Mouse (Mus musculus): ENCODE results near the gene 1700029F12Rik. TPM values are rescaled to one million over a fixed set of nuclear protein-coding genes. Genes with fewer than 3 reads are reported as not detected.
"Not testable (repeated sequence)": the region's sequence is repeated elsewhere in the genome, so short reads cannot be mapped to it uniquely, and the experiment has no call there.

Gene 1700029F12Rik
- polyA plus RNA-seq (2016; fragmentation: Nextera tagmentation; extraction: Ambion mirVana): not detected in 2 replicates

DNA sequence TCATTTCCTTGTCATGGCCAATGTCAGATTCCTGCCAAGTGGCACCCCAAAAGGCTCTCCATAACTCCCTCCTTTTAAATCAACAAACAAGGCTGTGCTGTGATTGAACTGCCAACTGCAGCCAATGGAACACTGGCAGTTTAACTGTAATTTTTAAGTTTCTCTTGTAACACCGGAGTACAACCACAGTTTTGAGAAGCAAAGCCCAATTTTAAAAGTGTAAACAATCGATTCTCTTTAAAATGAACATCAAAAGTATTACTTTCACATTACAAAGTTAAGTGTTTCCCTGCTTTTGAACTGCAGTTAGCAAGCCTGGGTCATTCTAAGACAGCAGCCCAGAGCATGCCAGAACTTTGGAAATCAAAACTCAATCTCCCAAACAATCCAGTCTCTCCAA is at the start of gene 1700029F12Rik:
Gene 1700029F12Rik, minus strand, starts transcription at position 101 of the 400 bp plus-strand sequence.
- WGBS: 84% methylated on average over 2 of the region's 2 CpGs
- H3K27ac ChIP-seq: no peak within 1 kb of the TSS
- H3K9me3 ChIP-seq: no peaks in the 10 kb centered on the region
- no peaks in the 10 kb centered on the region for H3K4me1 ChIP-seq (replicated peaks)
- H3K36me3 ChIP-seq: no peaks in the 10 kb centered on the region
- H3K27me3 ChIP-seq (ENCODE audit: insufficient read depth, poor library complexity, severe bottlenecking): no peaks in the 10 kb centered on the region
- H3K4me3 ChIP-seq: no peak within 1 kb of the TSS
- DNase-seq (ENCODE audit: low spot score): no peak

DNA sequence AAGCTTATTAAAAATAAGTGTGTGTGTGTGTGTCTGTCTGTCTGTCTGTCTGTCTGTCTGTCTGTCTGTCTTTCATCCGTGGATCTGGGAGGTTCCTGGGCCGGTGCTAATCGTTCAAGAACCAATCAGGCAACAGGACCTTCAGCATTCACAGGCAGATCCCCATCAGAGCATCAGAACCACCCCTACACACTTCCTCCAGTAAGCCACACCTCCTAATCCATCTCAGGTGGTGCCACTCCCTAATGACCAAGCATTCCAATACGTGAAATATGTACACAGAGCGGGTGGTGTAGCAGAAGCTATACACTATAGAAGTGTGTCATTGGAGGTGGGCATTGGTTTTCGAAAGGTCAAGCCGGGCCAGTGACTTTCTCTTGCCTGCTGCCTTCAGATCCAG is 48.3 kb upstream of the 1700029F12Rik start:
- WGBS: 95% methylated on average over 7 of the region's 7 CpGs
- peaks cover 6% of the 10 kb centered on the region for H3K4me1 ChIP-seq (replicated peaks)
- H3K9me3 ChIP-seq: no peaks in the 10 kb centered on the region
- no peak for DNase-seq (ENCODE audit: low spot score)
- H3K27ac ChIP-seq: no peak overlapping the region
- H3K36me3 ChIP-seq: no peaks in the 10 kb centered on the region
- no peaks in the 10 kb centered on the region for H3K27me3 ChIP-seq (ENCODE audit: insufficient read depth, poor library complexity, severe bottlenecking)
- H3K4me3 ChIP-seq: no peak overlapping the region

DNA sequence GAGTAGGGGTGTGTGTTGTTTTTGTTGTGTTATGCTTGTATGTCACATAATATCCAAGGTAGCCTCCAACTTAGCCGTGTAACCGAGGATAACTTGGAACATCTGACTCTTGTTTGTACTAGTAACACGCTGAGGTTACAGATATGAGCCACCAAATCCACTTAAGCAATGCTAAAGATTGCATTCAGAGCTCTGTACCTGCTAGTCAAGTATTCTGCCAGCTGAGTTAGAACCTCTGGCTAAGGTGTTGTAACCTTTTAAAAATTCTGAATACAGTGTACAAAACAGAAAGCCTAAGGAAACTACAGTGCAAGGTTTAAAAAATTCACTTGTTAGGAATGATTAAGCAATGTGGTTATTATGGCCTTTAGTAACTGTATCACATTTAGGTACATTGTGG is 46.5 kb upstream of the 1700029F12Rik start:
- no peak for DNase-seq (ENCODE audit: low spot score)
- 93% methylated on average over 3 of the region's 3 CpGs for WGBS
- H3K36me3 ChIP-seq: no peaks in the 10 kb centered on the region
- H3K9me3 ChIP-seq: no peaks in the 10 kb centered on the region
- peaks cover 6% of the 10 kb centered on the region for H3K4me1 ChIP-seq (replicated peaks)
- no peak overlapping the region for H3K4me3 ChIP-seq
- H3K27ac ChIP-seq: no peak overlapping the region
- H3K27me3 ChIP-seq (ENCODE audit: insufficient read depth, poor library complexity, severe bottlenecking): no peaks in the 10 kb centered on the region

DNA sequence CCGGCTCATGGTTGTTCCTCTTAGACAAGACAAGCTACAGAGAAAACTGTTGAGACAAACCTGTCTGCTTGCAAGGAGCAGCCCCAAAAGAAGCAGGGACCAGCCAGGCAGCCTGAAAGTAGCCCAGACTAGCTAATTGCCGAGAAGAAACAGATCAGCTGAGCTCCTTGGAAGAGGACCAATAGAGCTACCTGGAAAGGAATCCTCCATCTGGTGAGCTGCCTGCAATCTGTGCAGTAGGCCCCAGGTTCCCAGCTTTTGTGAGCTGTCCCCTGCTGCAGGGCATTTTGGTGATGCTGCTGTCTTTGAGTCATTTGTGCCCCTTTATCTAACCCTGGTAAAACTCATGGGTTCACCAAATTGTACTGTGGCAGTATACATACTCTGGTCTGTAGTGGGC is 46.0 kb upstream of the 1700029F12Rik start:
- Histone ChIP-seq H3K27me3 (ENCODE audit: insufficient read depth, poor library complexity, severe bottlenecking) (no peaks in the 10 kb centered on the region), H3K9me3 (no peaks in the 10 kb centered on the region), H3K4me1 (replicated peaks) (peaks cover 6% of the 10 kb centered on the region), H3K4me3 (no peak overlapping the region), H3K27ac (no peak overlapping the region), H3K36me3 (no peaks in the 10 kb centered on the region)
- DNase-seq (ENCODE audit: low spot score): no peak
- WGBS: 88% methylated on average over 2 of the region's 2 CpGs

DNA sequence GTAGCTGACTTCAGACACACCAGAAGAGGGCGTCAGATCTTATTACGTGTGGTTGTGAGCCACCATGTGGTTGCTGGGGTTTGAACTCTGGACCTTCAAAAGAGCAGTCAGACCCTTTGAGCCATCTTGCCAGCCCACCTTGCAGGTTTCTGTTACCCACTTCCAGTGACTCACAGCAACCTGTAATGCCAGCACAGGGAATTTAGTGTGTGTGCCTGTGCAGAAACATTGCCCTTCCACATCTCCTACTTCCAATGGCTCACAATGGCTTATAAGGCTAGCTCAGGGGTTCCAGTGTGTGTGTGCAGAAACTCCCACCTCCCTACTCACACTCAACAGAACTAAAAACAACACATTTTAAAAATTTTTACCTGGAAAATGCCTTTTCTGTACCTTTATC is 43.4 kb upstream of the 1700029F12Rik start:
- Histone ChIP-seq H3K9me3 (no peaks in the 10 kb centered on the region), H3K36me3 (no peaks in the 10 kb centered on the region), H3K4me1 (replicated peaks) (0 out of 2 replicates have a peak, but pooled peaks cover 4% of the 10 kb centered on the region), H3K27me3 (ENCODE audit: insufficient read depth, poor library complexity, severe bottlenecking) (no peaks in the 10 kb centered on the region), H3K27ac (no peak overlapping the region), H3K4me3 (no peak overlapping the region)
- no peak for DNase-seq (ENCODE audit: low spot score)
- 96% methylated on average over 2 of the region's 2 CpGs for WGBS

DNA sequence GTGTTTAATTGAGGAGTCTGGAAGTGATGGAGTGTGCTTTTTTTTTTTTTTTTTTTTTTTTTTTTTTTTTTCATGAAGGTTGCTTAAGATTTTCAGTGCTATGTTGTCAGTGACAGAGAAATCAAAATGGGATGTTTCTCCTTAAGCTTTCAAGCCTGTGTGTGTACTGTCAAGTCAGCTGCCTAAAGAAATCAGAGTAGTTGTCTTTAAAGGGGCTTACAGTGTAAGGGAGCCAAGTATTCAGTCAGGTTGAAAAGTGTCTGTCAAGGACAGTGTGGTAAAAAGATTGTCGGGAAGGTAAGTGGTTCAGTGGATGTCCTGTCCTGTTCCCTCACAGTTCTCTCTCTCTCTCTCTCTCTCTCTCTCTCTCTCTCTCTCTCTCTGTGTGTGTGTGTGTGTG is 39.3 kb upstream of the 1700029F12Rik start:
- Histone ChIP-seq H3K9me3 (no peaks in the 10 kb centered on the region), H3K27ac (no peak overlapping the region), H3K36me3 (no peaks in the 10 kb centered on the region), H3K4me1 (replicated peaks) (peaks cover 10% of the 10 kb centered on the region; the same call in 1 of the 2 replicates), H3K27me3 (ENCODE audit: insufficient read depth, poor library complexity, severe bottlenecking) (peaks cover 14% of the 10 kb centered on the region), H3K4me3 (no peak overlapping the region)
- DNase-seq (ENCODE audit: low spot score): no peak
- 74% methylated on average over 1 of the region's 1 CpGs for WGBS

DNA sequence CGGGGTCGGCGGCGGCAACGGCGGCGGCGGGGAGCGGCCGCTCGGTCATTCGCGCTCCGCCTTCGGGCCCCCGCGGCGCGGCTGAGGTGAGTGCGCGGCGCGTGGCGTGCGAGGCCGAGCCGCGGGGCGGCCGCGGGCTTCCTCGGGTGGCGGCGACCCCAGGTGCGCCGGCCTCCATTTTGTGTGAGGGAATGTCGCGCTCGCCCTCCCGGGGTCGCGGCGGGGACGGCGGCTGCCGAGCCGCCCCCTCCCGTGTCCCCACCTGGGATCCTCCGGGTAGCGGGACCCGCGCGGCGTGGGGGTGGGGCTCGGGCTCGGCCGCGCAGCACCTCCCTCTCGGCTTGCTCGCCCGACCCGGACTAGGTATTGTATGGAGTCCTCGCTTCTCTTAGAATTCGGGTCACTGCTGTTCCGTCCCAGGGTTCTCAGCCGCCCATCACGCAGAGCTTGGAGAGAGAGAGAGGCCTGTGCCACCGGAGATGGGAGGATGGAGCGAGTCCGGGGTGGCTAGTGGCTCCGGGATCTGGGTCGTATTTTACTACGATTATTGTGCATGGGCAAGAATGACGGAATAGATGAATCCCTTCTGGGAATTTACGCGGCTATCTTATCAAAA is 37.6 kb upstream of the 1700029F12Rik start:
- Histone ChIP-seq H3K4me3 (peak overlapping the region; percentile 84), H3K27ac (peak overlapping the region; percentile 92), H3K4me1 (replicated peaks) (peaks cover 23% of the 10 kb centered on the region), H3K27me3 (ENCODE audit: insufficient read depth, poor library complexity, severe bottlenecking) (peaks cover 30% of the 10 kb centered on the region), H3K36me3 (no peaks in the 10 kb centered on the region), H3K9me3 (no peaks in the 10 kb centered on the region)
- DNase-seq (ENCODE audit: low spot score): peak; percentile 65
- WGBS: under 1% methylated on average over 76 of the region's 76 CpGs

DNA sequence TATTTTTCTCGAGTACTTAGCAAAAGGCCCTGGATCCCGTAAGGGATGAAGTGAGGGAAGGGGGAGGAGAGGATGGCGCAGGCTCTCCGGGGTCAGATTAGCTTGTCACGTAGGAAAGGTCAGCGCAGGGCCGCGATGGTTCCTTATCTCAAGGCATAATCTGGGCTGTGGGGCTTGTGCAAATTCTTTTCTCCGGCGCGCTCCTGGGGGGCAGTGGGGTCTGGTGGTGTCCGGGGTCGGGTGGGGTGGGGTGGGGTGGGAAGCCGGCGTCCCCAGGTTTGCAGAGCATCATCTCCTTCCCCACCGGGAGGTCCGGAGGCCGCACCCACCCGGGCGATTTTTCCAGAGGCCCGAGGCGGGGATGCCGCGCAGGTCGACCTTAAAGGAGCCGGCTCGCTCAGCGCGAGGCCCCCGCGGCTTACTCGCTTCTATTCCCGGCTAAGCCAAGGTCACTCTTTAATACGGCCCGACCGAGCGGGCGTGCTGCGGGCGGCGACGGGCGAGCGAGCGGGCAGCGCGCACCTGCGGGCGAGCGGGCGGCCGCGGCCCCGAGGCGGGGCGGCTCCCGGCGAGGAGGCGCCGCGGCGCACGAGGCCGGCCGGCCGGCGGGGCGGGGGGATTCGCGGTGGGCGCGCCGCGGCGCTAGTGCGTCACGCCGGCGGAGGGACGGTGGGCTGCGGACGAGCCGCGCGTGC is 36.9 kb upstream of the 1700029F12Rik start:
- under 1% methylated on average over 85 of the region's 85 CpGs for WGBS
- H3K27me3 ChIP-seq (ENCODE audit: insufficient read depth, poor library complexity, severe bottlenecking): peaks cover 34% of the 10 kb centered on the region
- DNase-seq (ENCODE audit: low spot score): peak; percentile 64

DNA sequence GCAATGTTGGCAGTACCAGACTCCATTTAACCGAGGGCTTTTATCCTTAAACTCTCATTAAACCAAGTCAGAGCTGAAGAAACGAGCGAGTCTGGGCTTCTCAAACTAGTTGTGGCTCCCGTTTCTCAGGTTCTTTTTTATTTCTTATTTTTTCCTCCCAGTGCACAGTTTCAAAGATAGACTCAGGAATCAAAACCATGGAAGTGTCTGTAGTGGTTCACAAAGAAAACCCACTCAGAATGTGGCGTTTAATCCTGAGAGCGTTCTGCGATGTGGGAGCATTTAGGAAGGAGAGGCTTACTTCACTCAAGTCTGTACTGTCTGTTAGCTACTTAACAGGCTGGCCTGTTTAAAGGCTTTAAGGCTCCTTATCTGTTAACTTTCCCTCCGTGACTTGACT is 34.0 kb upstream of the 1700029F12Rik start:
- DNase-seq (ENCODE audit: low spot score): no peak
- peaks cover 34% of the 10 kb centered on the region for H3K4me1 ChIP-seq (replicated peaks)
- peaks cover 40% of the 10 kb centered on the region for H3K27me3 ChIP-seq (ENCODE audit: insufficient read depth, poor library complexity, severe bottlenecking)
- H3K36me3 ChIP-seq: no peaks in the 10 kb centered on the region
- H3K4me3 ChIP-seq: no peak overlapping the region
- no peak overlapping the region for H3K27ac ChIP-seq
- WGBS: 31% methylated on average over 8 of the region's 8 CpGs
- no peaks in the 10 kb centered on the region for H3K9me3 ChIP-seq

More for the DNA sequence above, 36.9 kb upstream of the 1700029F12Rik start:
- no peaks in the 10 kb centered on the region for H3K9me3 ChIP-seq
- peaks cover 25% of the 10 kb centered on the region for H3K4me1 ChIP-seq (replicated peaks)
- H3K27ac ChIP-seq: peak overlapping the region; percentile 92
- H3K36me3 ChIP-seq: no peaks in the 10 kb centered on the region
- H3K4me3 ChIP-seq: peak overlapping the region; percentile 84

DNA sequence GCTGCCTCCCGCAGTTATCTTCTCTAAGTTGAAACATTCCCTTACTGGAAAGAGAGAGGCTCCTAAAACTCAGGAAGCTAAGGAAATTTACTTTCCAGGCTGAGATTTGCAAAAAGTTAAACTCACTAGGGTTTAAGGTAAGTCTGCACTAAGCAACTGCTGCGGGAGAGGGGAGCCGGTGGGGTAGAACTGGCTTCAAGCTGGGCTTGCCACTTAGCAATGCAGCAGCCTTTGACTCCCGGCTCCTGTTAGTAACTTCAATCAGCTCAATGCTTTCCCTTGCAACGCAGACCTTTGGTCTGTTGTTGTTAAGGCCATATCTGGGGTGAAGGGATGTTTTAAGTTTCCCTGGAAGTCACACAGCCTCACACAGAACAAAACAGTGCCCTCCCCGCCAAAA is 33.5 kb upstream of the 1700029F12Rik start:
- 3% methylated on average over 6 of the region's 6 CpGs for WGBS

DNA sequence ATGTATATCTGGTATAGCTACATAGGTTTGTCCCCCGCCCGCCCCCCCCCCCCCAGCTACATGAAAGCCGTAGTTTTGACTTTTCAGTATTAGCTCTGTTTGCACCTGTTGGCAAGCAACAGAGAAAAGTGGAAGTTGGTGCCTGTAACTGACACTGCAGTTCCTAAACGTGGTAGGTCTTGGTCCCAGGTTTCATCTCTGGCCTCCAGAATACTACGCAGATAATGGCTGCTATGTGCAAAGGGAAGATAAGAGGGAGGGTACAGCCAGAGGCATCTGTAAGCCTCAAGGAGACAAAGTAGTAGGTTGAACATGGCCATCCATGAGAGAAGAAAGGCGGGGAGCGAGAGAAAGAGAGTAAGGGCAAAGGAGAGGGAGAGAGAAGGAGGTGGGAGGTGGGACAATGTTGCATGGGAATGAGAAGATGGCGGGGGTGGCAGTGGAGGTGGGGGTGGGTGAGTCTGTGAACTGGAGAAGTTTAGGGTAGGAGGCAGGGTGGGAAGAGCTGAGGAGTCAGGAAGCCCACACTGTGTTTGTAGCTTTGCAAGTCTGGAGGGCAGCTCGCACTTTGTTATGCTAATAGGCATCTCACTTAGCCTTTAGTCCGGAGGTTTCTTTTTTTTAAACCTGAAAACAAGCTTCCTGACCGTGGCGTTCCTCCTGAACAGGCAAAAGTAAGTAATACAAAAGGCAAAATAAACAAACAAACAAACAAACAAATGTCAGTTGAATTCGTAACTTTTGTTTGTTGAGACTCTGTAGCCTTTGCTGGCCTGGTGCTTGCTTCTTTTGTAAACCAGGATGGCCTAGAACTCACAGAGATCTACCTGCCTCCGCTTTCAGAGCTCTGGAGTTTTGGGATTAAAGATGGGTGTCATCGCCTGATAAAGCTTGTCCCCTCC is 32.7 kb upstream of the 1700029F12Rik start, which contains the start of gene Fam169a:
Gene Fam169a, plus strand, starts transcription at position 638 of the 902 bp plus-strand sequence.
- peak; percentile 4 for DNase-seq (ENCODE audit: low spot score)
- Histone ChIP-seq H3K4me3 (0 out of 2 replicates have a peak within 1 kb of the TSS, but pooled peaks have one; percentile 13), H3K27ac (peak within 1 kb of the TSS; percentile 68), H3K4me1 (replicated peaks) (peaks cover 26% of the 10 kb centered on the region), H3K36me3 (no peaks in the 10 kb centered on the region), H3K27me3 (ENCODE audit: insufficient read depth, poor library complexity, severe bottlenecking) (peaks cover 40% of the 10 kb centered on the region), H3K9me3 (no peaks in the 10 kb centered on the region)
- WGBS: 32% methylated on average over 15 of the region's 15 CpGs

More for the DNA sequence above, 33.5 kb upstream of the 1700029F12Rik start:
- H3K4me3 ChIP-seq: 0 out of 2 replicates have a peak overlapping the region, but pooled peaks have one; percentile 13
- DNase-seq (ENCODE audit: low spot score): peak; percentile 23
- H3K27ac ChIP-seq: peak overlapping the region; percentile 68
- no peaks in the 10 kb centered on the region for H3K36me3 ChIP-seq
- peaks cover 40% of the 10 kb centered on the region for H3K27me3 ChIP-seq (ENCODE audit: insufficient read depth, poor library complexity, severe bottlenecking)
- H3K4me1 ChIP-seq (replicated peaks): peaks cover 31% of the 10 kb centered on the region
- no peaks in the 10 kb centered on the region for H3K9me3 ChIP-seq

DNA sequence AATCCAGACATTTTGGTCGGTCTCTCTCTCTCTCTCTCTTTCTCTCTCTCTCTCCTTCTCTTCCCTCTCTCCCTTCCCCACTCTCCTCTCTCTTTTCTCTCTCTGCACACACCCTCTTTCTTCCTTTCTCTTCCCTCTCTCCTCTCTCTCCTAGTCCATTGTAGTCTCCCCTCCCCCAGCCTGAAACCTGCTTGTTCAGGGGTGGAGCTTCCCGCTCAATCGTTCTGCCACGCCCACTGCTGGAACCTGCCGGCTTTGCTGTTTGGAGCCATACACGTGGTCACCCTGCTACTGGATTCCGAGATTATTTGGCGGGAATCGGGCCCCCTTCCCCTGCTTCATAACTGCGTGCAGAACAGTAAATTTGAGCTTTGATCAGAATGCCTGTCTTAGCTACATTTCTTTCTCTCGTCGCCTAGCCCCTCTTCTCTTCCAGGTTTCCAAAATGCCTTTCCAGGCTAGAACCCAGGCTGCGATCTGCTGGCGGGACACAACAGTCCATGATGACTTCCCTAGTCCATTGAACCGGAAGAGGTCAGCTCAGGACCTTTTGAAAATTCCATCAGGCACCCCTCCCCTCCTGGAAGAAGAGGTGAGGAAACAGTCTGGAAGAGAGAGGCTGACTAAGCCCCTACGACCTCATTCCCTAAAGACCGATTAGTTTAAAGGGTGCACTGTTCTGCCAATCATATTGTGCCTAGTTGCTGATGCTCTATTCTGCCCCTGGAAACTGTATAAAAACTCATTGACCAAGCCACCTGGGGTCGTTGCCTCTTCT is 30.9 kb upstream of the 1700029F12Rik start:
- not testable (repeated sequence) for H3K4me3 ChIP-seq; H3K9me3 ChIP-seq; DNase-seq (ENCODE audit: low spot score); H3K36me3 ChIP-seq
- H3K27me3 ChIP-seq (ENCODE audit: insufficient read depth, poor library complexity, severe bottlenecking): peaks cover 37% of the 10 kb centered on the region
- 45% methylated on average over 18 of the region's 18 CpGs for WGBS
- peaks cover 29% of the 10 kb centered on the region for H3K4me1 ChIP-seq (replicated peaks)
- H3K27ac ChIP-seq: peak overlapping the region; percentile 67; the same call in 1 of the 2 replicates
